Mouse (Mus musculus) stomach, postnatal 0 days (tissue): ENCODE measurements around the gene Colq.

ENCODE experiments used
- CTCF ChIP-seq: IDR thresholded peaks from 2 replicates; pipeline ENCODE4 v1.5.1; 2016; ENCODE audit warnings: antibody characterized with exemption, low read depth, mild to moderate bottlenecking, moderate library complexity
- EP300 ChIP-seq: optimal IDR thresholded peaks from 2 replicates; pipeline ENCODE3; 2016; ENCODE audit warnings: antibody characterized with exemption

GRCm38 (mm10) chr14:31494349-31494974, 96.7 kb downstream of the Colq start, which contains the start of gene Eaf1:
- TF ChIP-seq CTCF (no peak), EP300 (no peak)
